Mouse (Mus musculus) kidney, postnatal 10 days (tissue): ENCODE results near the gene Sema4c.
A peak's percentile ranks its signal among the peaks of the same experiment; 100 is the strongest.

Experiments
- DNase-seq: peaks from one replicate; pipeline ENCODE4 v3.0.0; 2021; ENCODE audit warnings: mixed read lengths

Sema4c gene

DNA sequence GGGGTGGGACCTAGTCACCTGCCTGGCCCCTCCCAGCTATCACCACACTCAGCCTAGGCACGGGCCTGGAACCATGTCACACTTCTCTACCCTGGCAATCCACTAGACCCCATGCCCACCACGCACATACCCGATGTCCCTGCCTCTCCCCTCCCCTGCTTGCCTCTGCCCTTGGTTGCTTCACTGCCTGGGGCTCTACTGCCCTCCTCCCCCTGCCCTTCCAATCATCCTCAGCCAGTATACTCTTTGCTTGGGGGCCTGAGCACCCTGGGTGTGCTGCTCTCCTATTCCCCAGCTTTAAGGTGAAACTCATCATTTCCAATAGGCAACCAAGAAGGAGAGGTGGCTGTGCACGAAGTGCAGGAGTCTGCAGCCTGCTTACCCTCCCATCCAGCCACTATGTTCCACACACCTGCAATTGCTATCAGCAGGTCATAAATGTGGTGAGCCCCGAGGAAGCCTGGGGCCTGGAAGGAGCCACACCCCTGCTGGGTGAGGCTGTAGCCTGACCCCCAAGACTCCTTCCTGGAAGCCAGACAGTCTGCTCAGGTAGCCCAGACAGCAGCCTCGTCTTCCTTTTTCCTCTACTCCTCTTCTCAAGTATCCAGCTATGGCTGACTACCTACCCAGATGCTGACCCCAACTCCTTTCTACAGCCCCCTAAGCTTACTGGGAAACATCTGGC is 19.0 kb upstream of the Sema4c start:
- DNase-seq = no peak

DNA sequence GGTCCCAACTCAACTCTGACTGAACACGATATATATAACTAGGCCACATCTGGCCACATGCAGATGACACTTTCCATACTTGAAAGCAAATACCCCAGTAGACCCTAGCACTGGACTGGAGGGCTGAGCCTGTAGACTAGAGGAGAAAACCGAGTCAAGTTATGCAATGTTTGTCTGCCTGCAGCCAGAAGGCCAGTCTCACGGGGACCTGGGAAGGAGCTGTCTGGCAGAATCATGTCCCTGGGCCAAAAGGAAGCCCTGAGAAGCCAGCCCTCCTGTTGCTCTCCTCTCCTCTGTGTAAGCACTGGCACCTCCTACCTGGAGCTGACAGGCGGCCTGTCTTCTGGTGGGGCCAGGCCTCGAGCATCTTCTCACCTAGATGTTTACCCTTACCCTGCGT is 17.2 kb upstream of the Sema4c start:
- no peak for DNase-seq

DNA sequence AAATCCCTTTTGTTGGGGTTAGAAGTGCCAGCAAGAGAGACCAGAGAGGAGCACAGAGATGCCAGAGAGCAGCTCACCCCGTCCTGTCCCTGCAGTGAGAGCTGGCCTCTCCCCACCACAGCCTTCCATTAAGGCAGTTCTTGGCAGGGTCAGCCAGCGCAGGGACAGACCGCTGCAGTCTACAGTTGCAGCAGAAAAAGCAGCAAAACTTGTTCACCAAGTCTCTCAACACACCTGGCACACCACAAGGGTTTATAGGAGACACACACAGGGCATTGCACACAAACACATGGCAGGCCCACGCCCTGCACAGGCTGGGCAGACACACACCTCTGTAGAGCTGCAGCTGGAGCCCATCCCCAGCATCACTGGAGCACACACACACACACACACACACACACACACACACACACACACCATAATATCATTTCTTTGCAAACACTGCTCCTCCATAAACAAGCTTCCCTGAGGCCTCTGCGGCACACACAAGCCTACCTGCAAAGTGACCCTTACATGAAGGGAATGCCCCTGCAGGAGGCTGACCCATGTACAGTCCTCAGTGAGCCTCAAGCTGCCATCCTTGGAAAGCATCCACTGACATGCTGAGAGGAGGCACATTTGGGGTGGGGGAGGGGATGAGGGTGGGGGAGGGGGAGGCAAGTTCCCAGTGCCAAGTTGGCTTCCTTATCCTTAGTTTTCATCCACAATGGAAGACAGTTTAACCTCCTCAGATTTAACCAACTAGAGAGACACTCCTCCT is 16.2 kb upstream of the Sema4c start:
- DNase-seq = peak; percentile 34

DNA sequence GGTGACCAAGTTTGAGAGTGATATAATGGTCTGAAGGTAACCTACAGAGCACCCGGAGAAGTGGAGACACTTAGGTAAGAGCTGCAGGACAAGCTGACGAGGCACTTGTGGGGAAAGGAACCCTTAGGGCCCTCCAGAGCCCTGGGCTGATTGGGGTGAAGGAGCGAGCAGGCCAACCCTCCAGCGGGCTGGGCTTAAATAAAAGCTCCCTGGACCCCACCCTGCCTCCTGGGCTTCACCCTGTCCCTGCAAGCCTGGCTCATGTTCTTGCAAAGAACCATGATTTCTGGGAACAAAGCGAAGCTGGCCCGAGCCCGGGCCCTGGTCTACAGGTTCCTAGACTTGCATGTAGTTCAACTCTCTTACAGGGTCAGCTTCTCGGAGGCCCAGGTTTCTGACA is 15.4 kb upstream of the Sema4c start:
- DNase-seq = no peak

DNA sequence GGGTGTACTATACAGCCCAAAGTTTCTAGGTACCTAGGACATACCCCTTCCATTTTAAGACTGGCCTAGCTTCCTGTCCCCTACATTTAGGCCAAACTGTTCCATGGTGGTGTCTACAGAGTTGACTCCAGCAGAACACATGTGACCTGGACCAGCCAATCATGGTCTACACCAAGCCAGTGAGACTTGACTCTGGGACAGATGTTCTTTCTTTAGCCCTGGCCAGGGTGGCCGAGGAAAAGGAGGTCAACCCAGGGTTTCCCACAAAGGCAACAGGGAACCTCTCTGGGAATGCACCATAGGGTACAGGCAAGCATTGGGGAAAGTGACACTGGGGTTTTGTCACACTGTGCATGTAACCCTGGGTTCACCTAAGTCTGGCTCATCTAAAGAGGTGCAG is 14.6 kb upstream of the Sema4c start:
- no peak for DNase-seq

DNA sequence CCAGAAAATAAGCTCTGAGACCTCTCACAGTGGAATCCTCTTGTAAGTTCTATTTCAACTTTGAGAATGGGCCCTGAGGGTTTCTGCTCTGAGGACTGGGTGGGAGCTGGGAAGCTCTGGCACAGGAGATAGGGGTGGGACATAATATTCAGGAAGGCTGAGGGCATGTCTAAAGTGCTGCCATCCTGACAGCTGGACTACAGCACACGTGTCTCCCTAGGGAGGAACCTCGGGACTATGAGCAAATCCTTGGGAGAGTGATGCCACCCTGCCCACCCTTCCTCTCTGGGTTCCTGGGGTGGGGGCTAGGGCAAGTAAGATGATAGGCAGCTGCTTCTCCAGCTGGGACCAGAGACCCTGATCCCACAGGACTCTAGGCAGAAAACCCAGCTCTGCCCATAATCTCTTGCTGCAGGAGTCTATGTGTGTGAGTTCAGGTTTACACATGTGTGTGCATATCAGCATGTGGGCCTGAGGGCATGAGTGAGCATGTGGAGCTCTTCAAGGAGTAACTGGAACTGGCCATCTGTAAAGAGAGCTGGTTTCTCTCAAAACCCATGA is 14.1 kb upstream of the Sema4c start:
- DNase-seq = no peak

DNA sequence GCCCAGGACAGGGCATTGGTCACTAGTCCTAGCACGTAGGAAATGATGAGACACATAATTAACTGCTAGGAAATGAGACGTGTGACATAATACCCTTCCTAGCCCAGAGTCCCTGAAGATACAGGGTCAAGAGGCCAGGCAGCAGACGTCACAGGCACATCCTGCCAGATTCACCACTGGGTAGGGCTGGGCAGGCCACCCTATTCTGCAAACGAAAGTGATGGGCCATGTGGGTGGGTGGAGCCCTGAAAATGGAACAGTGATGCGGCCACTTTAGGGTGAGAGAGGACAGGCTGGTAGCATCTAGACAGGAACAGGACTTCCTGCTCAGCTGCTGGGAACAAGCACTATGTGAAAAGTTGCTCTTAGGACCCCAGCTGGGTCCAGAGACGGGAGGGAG is 13.5 kb upstream of the Sema4c start:
- DNase-seq = peak; percentile 83

DNA sequence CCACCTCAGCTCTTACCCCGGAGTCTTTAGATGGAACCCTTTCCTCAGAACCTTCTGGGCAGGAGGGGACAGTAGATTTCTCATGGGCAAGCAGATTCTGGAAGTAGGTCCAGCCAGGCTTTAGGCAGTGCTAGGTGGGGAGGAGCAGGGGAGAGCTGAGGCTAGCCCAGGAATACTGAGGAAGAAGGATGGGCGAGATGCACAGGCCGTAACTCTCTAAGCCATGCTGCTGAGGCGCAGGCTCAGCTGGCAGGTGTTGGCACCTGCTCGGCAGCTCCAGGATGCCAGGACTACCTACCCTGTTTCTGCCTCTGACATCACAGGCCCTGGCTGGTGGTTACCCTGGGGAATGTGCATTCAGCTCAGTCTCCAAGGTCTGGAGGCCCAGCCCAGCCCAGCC is 12.2 kb upstream of the Sema4c start:
- no peak for DNase-seq

DNA sequence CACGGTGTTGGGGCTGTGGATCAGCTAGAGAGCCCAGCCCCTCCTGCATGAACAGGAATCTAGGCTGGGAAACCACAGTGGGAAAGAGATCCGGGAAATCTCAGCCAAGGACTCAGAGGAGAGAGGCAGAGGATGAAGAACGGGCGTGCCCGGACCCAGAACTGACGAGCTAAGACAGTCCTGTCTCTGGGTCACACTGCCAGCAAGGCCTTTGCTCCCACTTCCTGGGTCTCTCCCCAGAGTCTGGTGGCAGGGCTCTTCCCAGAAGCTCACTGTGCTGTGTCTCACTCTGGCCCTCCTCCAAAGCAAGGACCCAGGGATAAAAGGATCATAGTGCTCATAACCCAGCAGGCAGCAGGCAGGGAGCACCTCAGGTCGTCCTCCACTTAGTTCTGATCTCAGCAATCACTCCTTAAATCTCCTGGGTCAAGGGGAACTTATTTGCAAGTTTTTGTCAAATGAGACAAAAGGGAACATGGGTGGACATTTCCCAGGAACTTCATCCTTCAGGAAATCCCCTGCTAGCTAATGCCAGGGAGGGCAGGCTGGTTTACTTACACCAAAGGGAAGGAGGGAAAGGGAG is 11.6 kb upstream of the Sema4c start:
- no peak for DNase-seq

DNA sequence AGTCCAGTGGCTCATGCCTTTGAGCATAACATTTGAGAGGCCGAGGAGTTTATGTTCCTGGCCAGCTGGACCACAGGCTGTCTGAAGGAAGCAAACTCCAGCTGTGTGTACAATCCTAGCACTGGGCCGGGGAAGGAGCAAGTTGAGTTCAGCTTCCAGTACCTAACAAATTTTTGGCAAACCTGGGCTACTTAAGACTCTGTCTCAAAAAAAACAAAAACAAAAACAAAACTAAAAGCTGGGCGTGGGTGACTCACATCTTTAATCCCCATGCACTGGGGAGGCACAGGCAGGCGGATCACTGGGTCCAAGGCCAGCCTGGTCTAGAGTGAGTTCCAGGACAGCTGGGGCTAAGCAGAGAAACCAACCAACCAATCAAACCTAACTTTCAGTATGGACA is 10.6 kb upstream of the Sema4c start:
- DNase-seq = no peak

DNA sequence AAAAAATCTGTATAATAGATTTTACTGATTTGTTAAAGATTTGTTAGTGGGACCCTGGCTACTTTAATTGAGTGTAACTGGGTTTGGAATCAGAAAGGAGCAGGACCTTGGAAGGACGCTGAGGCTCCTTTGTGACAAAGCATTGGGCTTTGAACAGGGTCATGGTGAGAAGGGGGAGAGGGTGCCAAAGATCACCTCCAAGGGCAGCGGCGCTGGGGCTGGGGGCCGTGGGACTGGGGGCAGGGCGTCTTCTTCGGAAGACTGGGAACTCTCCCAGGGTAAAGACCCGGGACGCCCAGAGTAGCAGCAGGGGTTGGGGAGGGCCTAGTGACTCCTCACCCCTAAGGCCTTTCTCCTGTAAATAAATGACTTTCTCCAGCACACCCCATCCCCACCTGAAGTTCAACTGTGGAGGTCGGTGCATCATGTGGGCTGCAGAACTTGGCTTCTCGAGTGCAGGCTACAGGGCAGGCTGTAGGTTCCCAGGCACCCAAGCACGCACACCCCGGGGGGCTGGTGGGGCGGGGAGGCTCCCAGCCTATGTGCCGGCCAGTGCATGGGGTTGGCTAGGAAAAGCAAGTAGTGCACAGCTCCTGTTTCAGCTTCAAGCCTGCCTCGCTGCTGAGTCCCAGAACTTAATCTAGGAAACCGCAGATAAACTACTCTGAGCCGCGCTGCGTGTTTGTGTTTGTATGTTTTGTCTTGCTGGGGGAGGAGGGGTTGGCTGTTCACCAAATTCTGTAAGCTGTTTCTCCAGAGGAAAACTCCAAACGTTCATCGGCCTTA is 9.9 kb upstream of the Sema4c start:
- DNase-seq = peak; percentile 54

DNA sequence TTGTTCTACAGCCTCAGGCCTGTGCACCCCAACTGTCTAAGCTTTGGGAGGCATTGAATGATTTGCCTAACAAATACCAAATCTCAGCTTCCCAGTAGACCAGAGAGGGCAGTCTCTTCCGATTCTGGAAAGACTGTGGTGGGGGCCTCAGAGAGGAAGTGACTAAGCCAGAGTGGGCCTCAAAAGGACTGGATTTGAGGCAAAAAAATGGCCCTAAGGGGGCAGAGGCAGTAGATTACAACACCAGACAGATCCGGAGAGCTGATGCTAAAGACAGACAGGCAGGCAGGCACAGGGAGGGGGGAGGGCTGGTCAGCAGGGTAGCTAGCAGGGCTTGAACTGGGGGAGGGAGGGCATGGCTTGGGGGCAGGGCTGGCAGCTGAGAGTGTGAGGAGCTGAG is 8.3 kb upstream of the Sema4c start:
- DNase-seq = no peak

DNA sequence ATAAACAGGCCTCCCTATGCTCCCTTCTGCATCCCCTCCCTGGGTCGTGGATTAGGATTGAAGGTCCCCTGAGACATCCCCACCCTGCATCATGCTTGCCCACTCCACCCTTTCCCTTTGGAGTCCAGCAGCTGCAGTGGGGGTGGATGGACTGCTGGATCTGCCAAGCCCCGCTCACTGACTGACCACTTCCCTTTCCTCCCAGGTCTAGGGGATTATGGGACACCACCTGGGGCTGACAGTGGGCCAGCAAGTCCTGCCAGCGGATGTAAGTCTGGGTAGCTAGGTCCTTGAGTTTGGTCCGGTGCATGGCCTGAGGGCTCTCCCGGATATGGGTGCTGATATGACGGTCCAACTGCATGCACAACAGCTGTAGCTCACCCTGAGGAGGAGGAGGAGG is 6.0 kb upstream of the Sema4c start:
- peak; percentile 55 for DNase-seq

DNA sequence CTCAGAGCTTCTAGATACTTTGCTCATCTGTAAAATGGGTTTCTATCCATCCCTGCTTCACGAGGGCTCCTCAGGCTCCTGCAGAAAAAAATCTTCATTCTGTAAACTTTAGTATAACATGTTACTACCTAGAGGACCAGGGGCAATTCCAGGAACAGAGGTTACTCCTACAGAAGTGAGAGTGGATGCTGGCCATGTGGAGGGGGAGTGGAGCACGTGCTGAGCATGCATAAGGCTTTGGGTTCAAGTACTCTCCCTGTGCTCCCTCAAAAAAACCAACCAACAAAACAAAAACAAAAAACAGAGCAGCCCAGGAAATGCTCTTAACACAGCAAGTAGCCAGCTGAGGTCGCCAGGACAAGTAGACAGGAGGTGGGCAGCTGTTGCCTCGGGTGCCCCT is 5.5 kb upstream of the Sema4c start:
- DNase-seq = no peak

DNA sequence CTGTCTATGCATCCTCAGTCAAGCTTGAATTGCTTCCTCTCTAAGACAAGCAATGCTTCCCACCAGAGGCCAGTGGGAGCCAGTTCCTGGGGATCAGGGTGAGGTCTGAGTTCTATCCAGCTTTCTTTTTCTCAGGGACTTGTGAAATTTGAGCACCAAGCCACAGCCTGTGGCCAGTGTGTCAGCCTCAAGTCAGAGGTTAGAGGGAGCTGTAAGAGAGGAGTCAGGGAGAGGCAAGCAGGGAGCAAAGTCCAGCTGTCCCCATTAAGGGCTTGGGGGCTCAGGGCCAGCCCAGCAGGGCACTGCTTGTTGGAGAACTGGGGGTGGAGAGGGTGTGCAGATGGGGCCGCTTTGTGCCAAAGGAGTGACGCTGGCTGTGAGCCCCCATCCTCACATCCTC is 5.0 kb upstream of the Sema4c start:
- DNase-seq = no peak

DNA sequence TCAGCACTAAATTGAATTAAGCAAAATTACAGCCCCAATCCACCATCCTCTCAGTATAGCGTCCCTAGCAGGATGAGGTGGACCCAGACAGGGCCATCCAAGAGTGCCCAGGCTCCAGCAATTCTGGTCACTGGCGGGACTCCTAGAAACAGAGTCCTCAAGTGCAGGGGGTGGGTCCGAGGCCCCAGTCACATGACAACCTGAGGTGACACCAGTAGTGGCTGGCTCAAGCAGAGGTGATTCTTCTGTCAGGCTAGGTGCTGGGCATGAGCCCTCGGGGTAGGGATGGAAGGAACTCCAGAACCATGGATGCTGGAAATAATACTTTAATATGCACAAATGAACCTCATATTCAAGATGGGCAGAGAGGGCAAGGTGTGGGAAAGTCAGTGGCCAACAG is 4.2 kb upstream of the Sema4c start:
- DNase-seq = no peak

DNA sequence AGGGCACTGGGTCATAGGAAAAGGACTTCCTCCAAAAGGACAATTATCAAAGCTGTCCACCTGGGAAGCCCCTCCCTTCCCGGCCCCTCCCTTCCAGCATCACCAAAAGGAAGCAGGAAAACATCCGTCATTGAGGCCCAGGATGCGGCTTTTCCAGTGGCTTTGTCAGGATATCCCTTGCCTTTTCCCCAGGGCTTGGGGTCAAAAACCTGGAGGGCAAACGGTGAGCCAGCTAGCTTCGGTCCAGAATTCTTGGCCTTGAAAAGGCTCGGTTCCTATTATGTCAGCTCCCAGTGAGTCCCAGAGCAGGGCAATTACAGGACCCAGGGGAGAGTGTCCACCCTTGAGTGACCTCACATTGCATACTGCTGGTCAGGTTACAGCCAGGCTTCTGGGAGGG is 2.8 kb upstream of the Sema4c start:
- DNase-seq = peak; percentile 76

DNA sequence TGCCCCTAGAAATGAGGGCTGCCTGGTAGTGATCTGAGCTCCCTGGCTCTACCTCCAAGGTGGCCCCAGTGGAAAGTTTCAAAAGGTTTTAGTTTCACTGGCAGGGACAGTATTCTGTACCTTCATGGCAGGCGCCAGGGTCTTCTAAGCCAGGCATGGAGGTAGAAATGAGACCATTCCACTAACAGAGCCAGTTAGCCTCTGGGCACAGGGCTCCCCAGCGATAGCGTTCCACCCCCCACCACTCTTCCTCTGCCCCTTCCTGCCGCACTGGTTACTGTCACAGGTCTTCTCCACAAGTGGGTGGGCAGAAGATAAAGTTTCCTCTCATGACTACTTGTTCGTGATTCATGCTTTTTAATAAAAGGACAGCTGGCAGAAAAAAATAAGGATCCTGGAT is 1.7 kb upstream of the Sema4c start:
- no peak for DNase-seq

DNA sequence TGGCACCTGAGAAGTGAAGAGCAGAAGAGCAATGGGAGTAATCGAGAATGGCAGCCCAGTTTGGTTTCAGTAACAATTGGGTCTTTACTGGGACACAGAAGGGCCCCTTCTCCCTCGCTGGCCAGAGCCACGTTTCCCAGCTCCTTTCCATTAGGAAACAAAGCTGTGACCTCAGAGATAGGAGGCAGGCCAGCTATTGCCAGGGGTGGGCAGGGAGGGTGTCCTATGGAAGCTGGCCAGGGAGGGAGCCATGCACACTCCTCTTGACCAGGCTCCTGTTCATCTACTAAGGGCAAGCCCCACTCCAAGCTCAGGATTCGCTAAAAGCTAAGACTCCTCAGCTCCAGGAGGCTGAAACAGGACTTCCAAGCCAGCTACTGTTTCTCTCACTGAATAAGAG is 1.1 kb upstream of the Sema4c start:
- peak; percentile 59 for DNase-seq

DNA sequence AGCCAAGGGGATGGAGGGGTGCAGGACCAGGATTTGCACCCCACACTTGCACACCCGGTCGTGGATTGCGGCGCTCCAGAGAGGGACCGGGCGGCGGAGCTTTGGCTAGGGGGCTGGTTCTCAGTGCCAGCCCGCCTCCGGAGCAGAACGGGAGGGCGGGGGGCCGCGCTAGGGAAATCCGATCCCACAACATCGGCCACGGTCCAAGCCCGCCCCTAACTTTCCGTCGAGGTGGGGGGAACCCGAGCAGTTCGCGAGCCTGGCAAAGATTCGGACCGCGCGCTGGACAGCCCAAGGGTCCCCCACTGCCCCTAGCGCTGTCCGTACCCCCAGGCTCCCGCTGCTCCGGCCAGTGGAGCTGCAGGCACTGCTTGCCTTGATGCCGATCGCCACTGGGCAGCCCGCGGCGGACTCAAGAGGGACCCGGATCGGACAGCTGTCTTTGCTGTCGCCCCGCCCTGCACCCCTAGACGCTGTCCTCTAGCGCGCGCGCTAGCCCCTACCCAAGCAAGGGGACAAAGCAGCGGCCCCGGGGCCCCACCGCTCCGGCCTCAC is 615 bp downstream of the Sema4c start:
- peak; percentile 95 for DNase-seq

DNA sequence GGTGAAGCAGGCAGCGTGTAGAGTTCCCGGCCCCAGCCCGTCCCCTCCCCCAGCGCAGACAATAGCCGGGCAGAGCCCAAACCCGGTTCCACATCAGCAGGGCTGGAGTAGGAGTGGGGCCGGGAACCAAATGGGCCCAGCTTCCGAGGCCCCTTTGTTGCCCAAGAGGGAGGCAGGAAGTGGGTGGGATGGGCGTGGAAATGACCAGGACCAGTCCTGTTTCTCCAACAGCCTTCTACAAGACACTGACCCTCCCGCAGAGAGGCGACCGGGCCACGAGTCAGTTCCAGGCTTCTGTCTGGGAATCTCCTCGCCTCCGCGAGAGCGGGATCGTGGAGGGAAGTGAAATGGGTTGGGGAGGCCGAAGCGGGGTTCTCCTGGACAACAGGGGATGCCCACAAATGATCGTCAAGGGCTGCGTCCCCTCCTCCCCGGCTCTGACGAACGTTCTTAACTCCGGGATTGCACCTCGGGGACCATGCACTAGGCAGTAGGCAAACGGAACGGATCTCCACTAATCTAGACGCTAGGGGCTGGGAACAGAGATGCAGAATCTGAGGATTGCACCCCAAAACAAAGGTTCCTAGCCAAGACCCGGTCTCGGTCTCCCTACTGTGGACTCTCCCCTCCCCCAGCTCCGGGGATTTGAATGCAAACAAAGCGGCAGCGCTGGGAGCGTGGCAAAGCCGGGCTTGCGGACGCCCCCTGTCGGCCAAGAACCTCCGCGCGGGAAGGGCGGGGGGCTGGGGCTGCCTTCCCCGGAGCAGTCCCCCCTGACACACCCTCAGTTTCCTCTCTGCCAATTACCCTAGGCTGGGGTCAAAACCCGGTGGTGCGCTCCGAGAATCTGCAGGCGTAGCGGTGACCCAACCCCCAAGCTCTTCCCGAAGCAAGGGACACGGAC is 1.3 kb downstream of the Sema4c start:
- DNase-seq = peak; percentile 97
